Mouse (Mus musculus) bone marrow, adult 2 months (tissue): Measurements from ENCODE around the gene Aff2.

Source experiments
- CTCF ChIP-seq: fragments of 200-500 bp; IDR thresholded peaks from 2 replicates; pipeline ENCODE4 v1.5.1; 2011; ENCODE audit warnings: low read length, control low read depth; ENCODE audit not compliant: control insufficient read depth, insufficient read depth
- POLR2A ChIP-seq: fragments of 200-500 bp; IDR thresholded peaks from 2 replicates; pipeline ENCODE4 v1.6.1; 2011; ENCODE audit warnings: low read depth, mild to moderate bottlenecking, control low read depth, low read length, borderline replicate concordance; ENCODE audit not compliant: control insufficient read depth

DNA sequence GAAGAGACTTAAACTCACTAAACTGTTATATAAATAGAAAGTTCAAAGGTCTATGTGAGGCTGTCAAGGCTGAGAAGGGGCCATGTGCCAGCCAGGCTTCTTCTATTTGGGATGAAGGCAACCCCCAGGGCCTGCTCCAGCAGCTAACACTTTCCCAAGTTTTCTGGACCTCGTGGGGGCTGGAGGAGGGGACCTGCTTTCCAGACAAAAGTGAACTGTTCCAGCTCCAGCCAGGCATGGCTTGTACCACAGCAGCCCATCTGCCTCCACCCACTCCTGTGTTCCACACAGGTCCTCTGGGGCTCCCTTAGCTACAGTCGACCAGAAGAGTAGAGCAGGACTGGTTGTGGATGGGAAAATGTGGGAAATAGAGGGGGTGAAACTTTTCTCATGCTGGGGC lies 4.1 kb downstream of the Aff2 start:
- TF ChIP-seq CTCF (no peak), POLR2A (no peak)
